Mouse (Mus musculus) large intestine, adult 2 months (tissue): ENCODE measurements around the gene Tmbim7. TPM values are rescaled to one million over a fixed set of nuclear protein-coding genes. Genes with fewer than 3 reads are reported as not detected.

Source experiments
- DNase-seq: peaks from one replicate; pipeline ENCODE4 v3.0.0-alpha.2; 2012; ENCODE audit warnings: low read depth, low spot score
- WGBS: fragments of 180-500 bp; shearing (Covaris S2); methylation state at CpG from one replicate; pipeline ENCODE4 v1.1.7; 2018; 5-methylcytosine and 5-hydroxymethylcytosine counted together
- polyA plus RNA-seq: library from polyadenylated mRNA; depleted of rRNA; stranded (reverse); fragments of >200 nt; gene quantifications from 2 replicates; pipeline ENCODE4 v1.2.3, GENCODE M21; 2012

Gene Tmbim7
- polyA plus RNA-seq, 1 experiment, result not detected

DNA sequence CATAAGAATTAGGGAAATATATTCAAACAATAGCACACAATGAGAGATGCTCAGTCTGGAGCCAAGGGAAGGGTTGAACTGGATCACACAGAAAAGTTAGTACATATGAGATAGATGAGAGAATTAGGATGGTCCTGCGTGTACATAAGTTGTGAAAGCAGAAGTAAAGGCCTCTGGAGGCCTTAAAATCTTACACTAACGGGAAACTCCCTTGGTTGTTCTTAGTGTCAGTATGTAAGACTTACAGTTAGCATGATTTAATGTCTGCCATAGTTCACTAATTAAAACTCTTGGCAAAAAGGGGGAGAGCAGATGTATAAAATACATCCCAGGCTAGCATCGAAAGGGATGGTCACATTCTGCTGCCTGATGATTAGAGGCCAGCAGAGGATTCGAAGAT lies 2.8 kb downstream of the Tmbim7 start:
- WGBS, result 84% methylated on average over 4 of the region's 4 CpGs
- DNase-seq, result no peak

DNA sequence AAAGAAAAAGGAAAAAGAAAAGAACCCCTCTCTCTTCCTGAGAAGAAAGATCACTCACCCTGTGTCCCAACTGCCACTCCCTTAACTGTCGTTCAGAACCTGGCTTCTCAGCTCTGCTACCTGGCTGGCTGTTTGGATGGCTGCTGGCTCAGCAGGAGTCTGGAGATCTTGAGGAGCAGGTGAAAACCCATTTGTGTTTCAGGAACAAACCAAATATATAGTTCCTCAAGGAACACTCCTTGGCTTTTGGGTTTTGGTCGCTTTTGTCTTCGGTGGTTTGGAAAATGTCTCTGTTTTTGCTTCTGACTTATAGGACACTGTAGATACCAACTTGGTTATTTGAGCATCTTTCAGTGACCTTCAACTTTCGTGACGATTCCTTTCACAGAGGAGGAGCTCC lies 6.1 kb downstream of the Tmbim7 start, which contains the start of gene Gatad1:
Gene Gatad1, minus strand, starts transcription at position 101 of the 400 bp plus-strand sequence.
- 69% methylated on average over 5 of the region's 5 CpGs for WGBS
- no peak for DNase-seq

DNA sequence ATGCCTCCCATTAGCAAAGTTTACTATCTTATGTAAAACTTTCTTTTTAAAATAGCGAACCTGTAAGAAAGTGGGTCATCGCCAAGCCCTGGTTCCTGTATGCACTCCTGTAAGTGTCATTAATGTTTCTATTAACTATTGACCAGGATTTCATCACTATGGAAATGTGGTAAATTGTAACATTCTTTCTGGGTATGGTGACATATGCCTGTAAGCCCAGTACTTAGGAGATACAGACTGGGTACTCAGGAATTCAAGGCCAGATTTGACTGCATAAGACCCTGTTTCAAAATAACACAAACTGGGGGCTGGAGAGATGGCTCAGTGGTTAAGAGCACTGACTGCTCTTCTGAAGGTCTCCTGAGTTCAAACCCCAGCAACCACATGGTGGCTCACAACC lies 14.2 kb downstream of the Tmbim7 start:
- no peak for DNase-seq
- 82% methylated on average over 2 of the region's 2 CpGs for WGBS

DNA sequence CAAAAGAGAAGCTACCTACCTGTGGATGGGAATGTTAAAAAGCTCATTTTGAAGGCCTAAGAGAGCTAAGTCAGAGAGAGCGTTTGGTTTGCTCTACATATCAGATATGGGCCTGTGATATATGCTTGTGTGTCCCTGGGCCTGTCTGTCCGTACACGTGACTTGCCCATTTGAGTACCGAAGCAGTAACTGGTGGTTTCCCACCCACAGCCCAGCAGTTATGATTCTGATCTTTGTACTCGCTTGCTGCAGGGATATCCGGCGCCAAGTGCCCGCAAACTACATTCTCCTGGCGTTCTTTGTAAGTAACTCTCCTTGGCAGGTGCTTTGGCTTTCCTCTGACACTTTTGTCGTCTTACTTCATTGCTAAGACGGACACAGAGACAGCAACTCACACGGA lies 15.6 kb downstream of the Tmbim7 start:
- no peak for DNase-seq
- 76% methylated on average over 12 of the region's 12 CpGs for WGBS

DNA sequence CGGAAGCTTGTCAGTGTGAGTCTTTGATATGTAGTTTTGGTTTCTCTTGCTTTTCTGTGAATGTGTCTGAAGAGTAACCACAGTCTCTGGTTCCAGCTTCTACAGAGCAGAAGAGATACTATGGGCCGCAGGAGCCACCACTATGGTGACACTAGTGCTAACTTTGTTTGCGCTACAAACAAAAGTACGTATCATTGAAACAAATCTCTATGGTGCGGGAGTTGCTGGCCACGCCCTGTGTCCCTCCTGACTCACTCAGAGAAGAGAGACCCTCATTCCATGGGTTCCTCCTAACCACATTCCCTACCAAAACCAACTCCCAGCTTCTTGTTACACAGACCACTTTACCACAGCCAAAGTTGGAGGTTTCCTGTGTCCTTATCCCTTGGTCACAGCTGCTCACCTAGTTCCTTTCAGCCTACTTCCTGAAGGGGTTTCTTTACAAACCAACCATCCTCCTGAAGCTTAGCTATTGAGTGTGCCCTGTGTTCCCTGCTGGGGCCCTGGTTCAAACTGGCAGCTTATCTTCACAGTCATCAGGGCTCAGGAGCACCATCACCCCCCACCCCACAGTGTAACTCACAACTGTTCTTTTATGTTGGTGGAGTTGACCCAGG lies 19.1 kb downstream of the Tmbim7 start:
- DNase-seq, result no peak
- WGBS, result 76% methylated on average over 6 of the region's 6 CpGs

DNA sequence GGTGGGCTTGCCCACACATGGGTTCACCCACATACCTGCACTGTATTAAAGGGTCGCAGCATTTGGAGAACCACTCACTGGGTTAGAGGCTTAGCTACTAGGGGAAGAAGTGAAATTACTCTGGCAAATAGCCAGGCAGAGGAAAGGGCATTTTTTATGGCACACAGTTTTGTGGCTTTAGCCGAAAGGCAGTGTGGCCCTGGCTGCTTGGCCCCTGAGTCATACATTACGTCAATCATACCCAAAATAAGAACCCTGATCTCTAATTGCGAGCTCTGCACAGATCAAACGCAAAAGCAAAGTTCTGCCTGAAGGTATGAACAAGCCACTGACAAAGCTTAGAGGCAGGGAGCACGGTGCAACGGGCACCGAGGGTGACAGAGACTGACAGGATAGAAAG lies 37.3 kb downstream of the Tmbim7 start:
- 67% methylated on average over 8 of the region's 8 CpGs for WGBS
- DNase-seq, result no peak

DNA sequence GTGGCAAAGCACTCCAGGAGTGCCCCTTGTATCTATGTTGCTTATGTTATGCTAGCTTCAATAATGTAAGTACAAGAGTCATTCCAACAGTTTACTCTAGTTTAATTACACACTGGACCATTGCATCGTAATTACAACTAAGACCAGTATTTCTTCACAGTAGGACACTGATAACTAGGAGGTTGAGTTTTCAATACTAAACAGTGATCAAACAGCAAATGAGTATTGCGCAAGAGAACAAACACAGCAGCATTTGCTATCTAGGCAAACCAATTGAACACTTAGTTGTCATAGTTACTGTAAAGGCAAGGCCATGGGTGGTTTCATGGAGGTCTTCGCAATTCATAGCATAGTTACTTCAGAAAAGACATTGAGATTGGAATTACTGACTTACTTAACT lies 40.3 kb downstream of the Tmbim7 start:
- DNase-seq, result no peak
- WGBS, result 80% methylated on average over 3 of the region's 3 CpGs

DNA sequence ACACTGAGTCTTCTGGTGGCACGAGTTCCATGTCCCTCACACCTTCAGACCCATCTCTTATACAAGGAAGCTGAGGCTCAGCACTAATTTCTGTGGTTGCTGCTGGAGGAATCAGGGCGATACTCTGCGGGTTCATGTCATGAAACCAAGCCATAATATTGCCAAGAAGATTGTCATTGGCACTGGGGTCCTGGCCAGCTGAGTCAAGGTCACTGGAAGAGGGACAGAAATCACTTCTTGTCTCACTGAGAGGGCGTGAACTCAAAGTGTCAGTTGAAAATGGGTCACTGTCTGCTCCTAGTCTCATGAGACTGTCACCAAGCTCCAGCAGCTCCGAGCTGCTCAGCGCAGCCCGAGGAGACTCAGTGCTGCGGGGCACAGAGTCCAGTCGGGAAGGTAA lies 42.0 kb downstream of the Tmbim7 start:
- 95% methylated on average over 9 of the region's 9 CpGs for WGBS
- no peak for DNase-seq

DNA sequence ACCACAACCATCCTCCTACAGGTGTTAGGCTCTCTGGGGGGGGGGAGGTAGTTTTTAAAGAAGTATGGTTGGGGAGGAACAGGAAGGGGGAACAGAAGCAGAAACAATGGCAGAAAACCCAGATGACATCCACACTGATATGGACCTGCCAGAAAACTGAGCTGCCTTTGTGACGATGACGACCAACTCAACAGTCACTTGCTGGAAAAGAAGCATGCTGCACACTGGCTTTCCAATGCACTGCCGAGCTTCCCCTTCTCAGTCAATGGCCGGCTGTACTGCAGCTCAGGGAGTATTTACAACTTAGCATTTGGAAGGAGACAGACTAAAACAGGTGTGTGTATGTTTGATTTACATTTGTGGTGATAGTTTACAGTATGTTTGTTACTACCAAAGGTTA lies 44.2 kb downstream of the Tmbim7 start:
- 76% methylated on average over 4 of the region's 4 CpGs for WGBS
- DNase-seq, result no peak

DNA sequence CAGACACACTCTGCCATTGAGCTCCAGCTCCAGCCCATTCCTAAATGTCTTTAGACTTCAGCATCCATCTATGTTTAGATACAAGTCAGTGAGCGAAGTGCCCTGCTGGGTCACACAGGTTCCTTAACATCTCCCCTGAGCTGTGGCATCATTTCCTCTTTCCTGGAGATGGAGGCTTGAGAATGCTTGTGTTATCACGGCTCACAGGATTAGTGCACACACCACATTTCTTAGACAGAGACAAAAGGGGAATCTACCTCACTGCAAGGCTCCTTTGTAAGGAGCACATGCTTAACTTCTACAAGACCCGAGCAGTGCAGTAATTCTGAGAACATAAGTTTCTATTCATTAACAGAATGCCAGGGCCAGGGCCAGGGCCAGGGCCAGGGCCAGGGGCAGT lies 45.0 kb downstream of the Tmbim7 start:
- WGBS, result 86% methylated on average over 3 of the region's 3 CpGs
- DNase-seq, result no peak

DNA sequence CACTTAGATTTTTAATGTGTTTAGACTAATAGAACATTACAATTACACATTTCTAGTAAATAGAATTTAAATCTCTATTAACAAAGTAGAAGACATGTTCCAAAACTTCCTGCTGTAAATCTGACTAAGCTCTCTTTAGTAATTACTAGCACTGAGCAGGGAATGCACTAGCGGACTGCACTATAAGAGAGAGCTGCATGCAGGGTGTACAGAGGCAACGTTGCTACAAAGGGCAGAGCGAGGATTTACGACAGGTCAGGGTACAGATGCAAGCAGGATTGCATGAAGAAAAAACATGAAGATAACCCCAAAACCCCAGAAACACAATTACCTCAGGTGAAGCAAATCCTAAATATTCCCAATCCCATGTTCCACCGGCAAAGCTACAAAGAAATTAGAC lies 49.0 kb downstream of the Tmbim7 start:
- DNase-seq, result no peak
- 74% methylated on average over 5 of the region's 5 CpGs for WGBS

DNA sequence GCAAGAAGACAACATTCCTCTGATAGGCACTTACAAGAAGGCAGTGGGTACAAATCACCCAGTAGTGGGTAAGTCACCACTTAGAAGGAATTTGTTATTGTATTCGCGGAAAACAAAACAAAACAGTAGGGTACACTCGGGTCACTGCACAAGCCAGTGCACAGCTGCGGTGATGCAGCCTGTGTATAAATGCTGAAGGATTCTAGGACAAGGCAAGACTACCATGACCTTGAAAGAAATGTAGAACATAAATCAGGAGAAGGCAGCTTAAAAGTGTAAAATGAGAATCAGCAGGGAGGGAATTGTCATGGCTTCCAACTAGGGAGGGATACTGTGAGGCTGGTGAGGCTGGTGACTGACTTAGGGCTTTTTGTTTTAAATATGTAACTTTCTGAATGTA lies 51.2 kb downstream of the Tmbim7 start:
- no peak for DNase-seq
- 87% methylated on average over 4 of the region's 4 CpGs for WGBS

DNA sequence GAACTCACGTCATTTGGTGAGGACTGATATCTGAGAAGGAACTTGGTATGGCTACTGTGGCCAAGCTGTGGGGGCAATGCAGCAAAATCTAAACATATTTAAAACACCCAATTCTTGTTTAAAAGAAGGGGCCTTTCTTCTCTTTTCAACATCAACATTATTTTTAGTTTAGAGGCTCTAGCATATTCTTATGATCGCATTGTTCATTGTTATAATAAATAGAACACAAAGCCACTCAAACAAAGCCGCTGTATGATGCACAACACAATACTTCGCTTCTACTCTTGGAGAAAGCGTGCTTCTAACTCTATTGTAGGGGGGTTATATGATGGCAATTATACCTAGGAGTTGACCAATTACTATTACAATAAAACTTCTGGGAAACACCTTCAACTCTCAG lies 64.8 kb downstream of the Tmbim7 start:
- 97% methylated on average over 5 of the region's 5 CpGs for WGBS
- no peak for DNase-seq

DNA sequence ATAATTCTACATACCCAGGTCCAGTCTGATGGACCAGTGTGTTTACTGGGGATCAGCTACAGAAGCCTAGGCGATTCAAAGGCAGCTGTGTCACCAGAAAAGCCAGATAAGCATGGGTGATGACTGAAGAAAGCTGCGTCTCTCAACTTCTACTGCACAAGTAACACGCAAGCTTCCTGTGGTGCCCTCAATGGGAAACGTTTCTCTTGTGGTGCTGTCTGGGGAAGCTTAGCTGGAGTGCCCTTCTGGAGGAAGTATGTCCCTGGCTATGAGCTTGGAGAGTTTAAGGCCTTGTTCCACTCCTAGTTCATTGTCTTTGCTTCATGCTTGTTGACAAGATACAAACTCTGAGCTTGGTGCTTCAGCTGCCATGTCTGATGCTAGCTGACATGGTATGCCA lies 68.4 kb downstream of the Tmbim7 start:
- no peak for DNase-seq
- WGBS, result 90% methylated on average over 4 of the region's 4 CpGs

DNA sequence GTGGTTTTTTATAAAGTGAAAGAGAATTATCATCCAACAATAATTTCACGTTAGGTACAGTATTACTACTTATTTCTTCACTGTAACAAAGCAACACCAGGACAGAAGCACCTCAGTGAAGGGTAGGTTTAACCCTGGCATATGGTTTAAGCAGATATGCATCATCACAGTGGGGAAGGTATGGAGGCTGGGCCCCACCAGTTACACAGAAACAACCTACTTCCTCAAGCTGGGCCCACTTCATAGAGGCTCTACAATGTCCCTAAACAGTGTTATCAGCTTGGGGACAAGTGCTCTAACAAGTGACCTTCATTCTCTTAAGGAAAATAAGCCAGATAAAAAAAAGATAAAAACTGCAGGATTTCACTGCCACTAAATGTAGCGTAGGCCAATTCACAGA lies 71.9 kb downstream of the Tmbim7 start:
- 92% methylated on average over 2 of the region's 2 CpGs for WGBS
- DNase-seq, result no peak

DNA sequence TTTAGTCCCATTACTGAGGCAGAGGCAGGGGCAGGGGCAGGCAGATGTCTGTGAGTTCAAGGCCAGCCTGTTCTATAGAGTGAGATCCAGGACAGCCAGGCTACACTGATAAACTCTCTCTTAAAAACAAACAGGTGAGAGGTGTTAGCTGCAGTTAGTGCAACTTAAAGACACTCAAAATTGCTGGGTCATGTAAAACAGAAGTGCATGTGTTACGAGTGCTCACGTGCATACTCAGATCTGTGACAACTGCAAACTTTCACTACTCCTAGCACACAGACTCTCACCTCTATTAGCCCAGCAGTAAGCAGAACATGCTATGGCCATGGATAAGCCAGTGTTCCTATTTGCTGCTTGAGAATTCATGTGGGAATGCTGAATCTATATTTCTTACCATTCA lies 72.4 kb downstream of the Tmbim7 start:
- DNase-seq, result no peak
- WGBS, result 94% methylated on average over 2 of the region's 2 CpGs

DNA sequence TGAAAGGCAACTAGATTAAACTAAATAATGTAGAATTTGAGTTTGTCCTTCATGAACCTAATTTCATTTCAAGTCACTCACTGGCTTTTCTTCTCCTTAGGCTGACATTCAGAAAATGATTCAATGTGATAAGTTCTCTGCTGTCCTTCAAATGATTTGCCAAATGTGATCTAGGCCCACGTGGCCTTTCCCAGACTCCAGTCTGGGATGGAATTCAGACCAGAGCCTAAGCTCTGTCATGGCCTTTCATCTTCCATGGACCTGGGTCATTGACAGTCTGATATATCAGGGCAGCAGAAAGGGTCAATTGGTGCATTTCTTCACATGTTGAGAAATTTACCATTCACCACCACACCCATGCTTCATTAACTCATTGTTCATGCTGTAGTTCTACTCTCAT lies 74.5 kb downstream of the Tmbim7 start:
- no peak for DNase-seq
- WGBS, result 89% methylated on average over 1 of the region's 1 CpGs

DNA sequence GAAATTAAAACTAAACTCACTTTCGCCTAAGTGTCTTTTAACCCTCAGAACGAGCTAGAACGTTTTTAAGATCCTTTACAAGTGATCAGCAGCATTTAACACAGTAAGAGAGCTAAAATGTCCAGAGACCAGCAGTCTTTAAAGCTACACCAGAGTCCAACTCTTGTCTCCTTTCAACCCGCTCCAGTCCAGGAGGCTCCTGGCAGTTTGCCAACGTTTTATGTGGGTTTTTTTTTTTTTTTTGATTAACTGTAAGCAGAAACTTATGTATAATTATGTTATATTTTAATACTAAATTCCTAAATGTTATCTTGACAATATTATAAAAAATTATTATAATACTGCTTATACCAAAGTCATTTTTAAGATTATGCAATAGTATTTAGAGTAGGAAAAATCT lies 77.8 kb downstream of the Tmbim7 start:
- WGBS, result 70% methylated on average over 5 of the region's 5 CpGs
- no peak for DNase-seq
